Mouse (Mus musculus): ENCODE results near the gene Slc2a13. TPM values are rescaled to one million over a fixed set of nuclear protein-coding genes. Genes with fewer than 3 reads are reported as not detected.

The Slc2a13 gene
- polyA plus RNA-seq, 1 experiment from 2014 or later = 1.4 TPM

- H3K4me3 ChIP-seq (replicated peaks) = no peak overlapping the region
- H3K9ac ChIP-seq (replicated peaks) = no peak overlapping the region
- no peaks in the 10 kb centered on the region for H3K4me1 ChIP-seq (replicated peaks)
- WGBS = 94% methylated on average over 11 of the region's 11 CpGs
- no peak overlapping the region for H3K27ac ChIP-seq
- no peak for ATAC-seq
- no peaks in the 10 kb centered on the region for H3K9me3 ChIP-seq
- H3K4me2 ChIP-seq (replicated peaks) = no peak overlapping the region
- H3K27me3 ChIP-seq = peaks cover 4% of the 10 kb centered on the region; the same call in 1 of the 2 replicates
- H3K36me3 ChIP-seq = no peaks in the 10 kb centered on the region
Observed at GRCm38 (mm10) chr15:91565025-91565605, 7.9 kb downstream of the Slc2a13 start.

GRCm38 (mm10) chr15:91561728-91562127 lies 11.3 kb downstream of the Slc2a13 start:
- Histone ChIP-seq H3K4me1 (replicated peaks) (no peaks in the 10 kb centered on the region), H3K9ac (replicated peaks) (no peak overlapping the region), H3K4me3 (replicated peaks) (no peak overlapping the region), H3K27ac (no peak overlapping the region), H3K4me2 (replicated peaks) (no peak overlapping the region), H3K36me3 (no peaks in the 10 kb centered on the region), H3K27me3 (no peaks in the 10 kb centered on the region), H3K9me3 (no peaks in the 10 kb centered on the region)
- 83% methylated on average over 6 of the region's 6 CpGs for WGBS
- ATAC-seq = no peak

GRCm38 (mm10) chr15:91555336-91555736 lies 17.7 kb downstream of the Slc2a13 start:
- Histone ChIP-seq H3K4me3 (replicated peaks) (no peak overlapping the region), H3K9me3 (no peaks in the 10 kb centered on the region), H3K9ac (replicated peaks) (no peak overlapping the region), H3K4me2 (replicated peaks) (no peak overlapping the region), H3K27ac (no peak overlapping the region), H3K27me3 (no peaks in the 10 kb centered on the region), H3K4me1 (replicated peaks) (no peaks in the 10 kb centered on the region), H3K36me3 (no peaks in the 10 kb centered on the region)
- WGBS = 86% methylated on average over 6 of the region's 6 CpGs
- no peak for ATAC-seq

- Histone ChIP-seq H3K9me3 (no peaks in the 10 kb centered on the region), H3K4me2 (replicated peaks) (no peak overlapping the region), H3K36me3 (no peaks in the 10 kb centered on the region), H3K4me1 (replicated peaks) (no peaks in the 10 kb centered on the region), H3K27ac (no peak overlapping the region), H3K9ac (replicated peaks) (no peak overlapping the region), H3K4me3 (replicated peaks) (no peak overlapping the region), H3K27me3 (no peaks in the 10 kb centered on the region)
- ATAC-seq = no peak
- whole genome bisulfite sequencing = 74% methylated on average over 12 of the region's 12 CpGs
Observed at GRCm38 (mm10) chr15:91548586-91549268, 24.3 kb downstream of the Slc2a13 start.

- 85% methylated on average over 4 of the region's 4 CpGs for WGBS
- Histone ChIP-seq H3K36me3 (no peaks in the 10 kb centered on the region), H3K27ac (no peak overlapping the region), H3K9ac (replicated peaks) (no peak overlapping the region), H3K4me2 (replicated peaks) (no peak overlapping the region), H3K27me3 (no peaks in the 10 kb centered on the region), H3K4me3 (replicated peaks) (no peak overlapping the region), H3K9me3 (no peaks in the 10 kb centered on the region), H3K4me1 (replicated peaks) (no peaks in the 10 kb centered on the region)
- ATAC-seq = no peak
Observed at GRCm38 (mm10) chr15:91544586-91544985, 28.5 kb downstream of the Slc2a13 start.

- Histone ChIP-seq H3K4me3 (replicated peaks) (no peak overlapping the region), H3K27me3 (no peaks in the 10 kb centered on the region), H3K36me3 (no peaks in the 10 kb centered on the region), H3K9ac (replicated peaks) (no peak overlapping the region), H3K9me3 (no peaks in the 10 kb centered on the region), H3K4me1 (replicated peaks) (0 out of 2 replicates have a peak, but pooled peaks cover 4% of the 10 kb centered on the region), H3K27ac (no peak overlapping the region), H3K4me2 (replicated peaks) (no peak overlapping the region)
- ATAC-seq = no peak
Observed at GRCm38 (mm10) chr15:91538439-91538838, 34.6 kb downstream of the Slc2a13 start.

GRCm38 (mm10) chr15:91526876-91527275 lies 46.2 kb downstream of the Slc2a13 start:
- WGBS = 93% methylated on average over 2 of the region's 2 CpGs
- no peak for ATAC-seq
- Histone ChIP-seq H3K4me1 (replicated peaks) (peaks cover 4% of the 10 kb centered on the region), H3K27ac (no peak overlapping the region), H3K4me2 (replicated peaks) (no peak overlapping the region), H3K4me3 (replicated peaks) (no peak overlapping the region), H3K36me3 (no peaks in the 10 kb centered on the region), H3K9ac (replicated peaks) (no peak overlapping the region), H3K9me3 (no peaks in the 10 kb centered on the region), H3K27me3 (no peaks in the 10 kb centered on the region)

GRCm38 (mm10) chr15:91526166-91526565 lies 46.9 kb downstream of the Slc2a13 start:
- H3K9ac ChIP-seq (replicated peaks) = no peak overlapping the region
- no peak overlapping the region for H3K4me2 ChIP-seq (replicated peaks)
- no peak overlapping the region for H3K27ac ChIP-seq
- ATAC-seq = no peak
- H3K4me3 ChIP-seq (replicated peaks) = no peak overlapping the region
- peaks cover 4% of the 10 kb centered on the region for H3K4me1 ChIP-seq (replicated peaks)
- H3K36me3 ChIP-seq = no peaks in the 10 kb centered on the region
- no peaks in the 10 kb centered on the region for H3K27me3 ChIP-seq
- H3K9me3 ChIP-seq = no peaks in the 10 kb centered on the region
- WGBS = 87% methylated on average over 3 of the region's 3 CpGs

GRCm38 (mm10) chr15:91524451-91524850 lies 48.6 kb downstream of the Slc2a13 start:
- Histone ChIP-seq H3K4me2 (replicated peaks) (no peak overlapping the region), H3K4me3 (replicated peaks) (no peak overlapping the region), H3K27me3 (no peaks in the 10 kb centered on the region), H3K36me3 (no peaks in the 10 kb centered on the region), H3K9me3 (no peaks in the 10 kb centered on the region), H3K4me1 (replicated peaks) (peaks cover 4% of the 10 kb centered on the region), H3K27ac (no peak overlapping the region), H3K9ac (replicated peaks) (no peak overlapping the region)
- no peak for ATAC-seq
- 72% methylated on average over 10 of the region's 10 CpGs for WGBS

GRCm38 (mm10) chr15:91503291-91503690 lies 69.8 kb downstream of the Slc2a13 start:
- no peak overlapping the region for H3K4me3 ChIP-seq (replicated peaks)
- no peak overlapping the region for H3K9ac ChIP-seq (replicated peaks)
- no peaks in the 10 kb centered on the region for H3K36me3 ChIP-seq
- ATAC-seq = 0 out of 2 replicates have a peak, but pooled peaks have one; percentile 20
- H3K27me3 ChIP-seq = no peaks in the 10 kb centered on the region
- H3K4me1 ChIP-seq (replicated peaks) = peaks cover 14% of the 10 kb centered on the region
- 44% methylated on average over 6 of the region's 6 CpGs for WGBS
- no peak overlapping the region for H3K27ac ChIP-seq
- no peaks in the 10 kb centered on the region for H3K9me3 ChIP-seq
- no peak overlapping the region for H3K4me2 ChIP-seq (replicated peaks)

GRCm38 (mm10) chr15:91502661-91503060 lies 70.4 kb downstream of the Slc2a13 start:
- Histone ChIP-seq H3K36me3 (no peaks in the 10 kb centered on the region), H3K27me3 (no peaks in the 10 kb centered on the region), H3K9ac (replicated peaks) (no peak overlapping the region), H3K9me3 (no peaks in the 10 kb centered on the region), H3K27ac (no peak overlapping the region), H3K4me1 (replicated peaks) (peaks cover 14% of the 10 kb centered on the region), H3K4me2 (replicated peaks) (no peak overlapping the region), H3K4me3 (replicated peaks) (no peak overlapping the region)
- 60% methylated on average over 1 of the region's 1 CpGs for WGBS
- ATAC-seq = no peak

- 87% methylated on average over 9 of the region's 9 CpGs for WGBS
- H3K9ac ChIP-seq (replicated peaks) = no peak overlapping the region
- H3K27me3 ChIP-seq = no peaks in the 10 kb centered on the region
- H3K9me3 ChIP-seq = no peaks in the 10 kb centered on the region
- peaks cover 14% of the 10 kb centered on the region for H3K4me1 ChIP-seq (replicated peaks)
- ATAC-seq = no peak
- no peak overlapping the region for H3K27ac ChIP-seq
- no peak overlapping the region for H3K4me3 ChIP-seq (replicated peaks)
- no peak overlapping the region for H3K4me2 ChIP-seq (replicated peaks)
- no peaks in the 10 kb centered on the region for H3K36me3 ChIP-seq
Observed at GRCm38 (mm10) chr15:91502235-91502634, 70.8 kb downstream of the Slc2a13 start.

GRCm38 (mm10) chr15:91495014-91495413 lies 78.0 kb downstream of the Slc2a13 start:
- H3K36me3 ChIP-seq = no peaks in the 10 kb centered on the region
- H3K4me2 ChIP-seq (replicated peaks) = no peak overlapping the region
- no peak overlapping the region for H3K27ac ChIP-seq
- H3K4me1 ChIP-seq (replicated peaks) = no peaks in the 10 kb centered on the region
- no peaks in the 10 kb centered on the region for H3K9me3 ChIP-seq
- H3K9ac ChIP-seq (replicated peaks) = no peak overlapping the region
- 93% methylated on average over 4 of the region's 4 CpGs for WGBS
- H3K4me3 ChIP-seq (replicated peaks) = no peak overlapping the region
- H3K27me3 ChIP-seq = no peaks in the 10 kb centered on the region
- ATAC-seq = no peak
